Mouse (Mus musculus) gastrocnemius, postnatal 25 days (tissue): Measurements from ENCODE around the gene Ankrd28. TPM values are rescaled to one million over a fixed set of nuclear protein-coding genes. Genes with fewer than 3 reads are reported as not detected.
A peak's percentile ranks its signal among the peaks of the same experiment; 100 is the strongest.
"Not testable (repeated sequence)": the region's sequence is repeated elsewhere in the genome, so short reads cannot be mapped to it uniquely, and the experiment has no call there.

ENCODE experiments used
- DNase-seq: peaks from one replicate; pipeline ENCODE4 v3.0.0; 2022
- long read RNA-seq, 2 experiments: library from polyadenylated mRNA; stranded (forward); transcript quantifications; one replicate each; pipeline ENCODE4 v2.0.0; 2021
- total RNA-seq, 2 experiments: library from RNA; stranded (reverse); gene quantifications; 1 replicate in 1 of 2; 2 replicates in 1 of 2; pipeline ENCODE4 v1.2.3; 2021

Ankrd28 gene
- total RNA-seq = 10 to 100 TPM; 34.6 to 41.3 TPM
- long read RNA-seq, experiment 1, full-length matches to known transcripts = 1 of 4 reads
- long read RNA-seq, experiment 1, partial matches to known transcripts = 1 of 4 reads
- long read RNA-seq, experiment 1, other reads (novel, unspliced or antisense) = 2 of 4 reads
- long read RNA-seq, experiment 2, full-length matches to known transcripts = 7 of 16 reads
- long read RNA-seq, experiment 2, partial matches to known transcripts = 3 of 16 reads
- long read RNA-seq, experiment 2, other reads (novel, unspliced or antisense) = 6 of 16 reads

DNA sequence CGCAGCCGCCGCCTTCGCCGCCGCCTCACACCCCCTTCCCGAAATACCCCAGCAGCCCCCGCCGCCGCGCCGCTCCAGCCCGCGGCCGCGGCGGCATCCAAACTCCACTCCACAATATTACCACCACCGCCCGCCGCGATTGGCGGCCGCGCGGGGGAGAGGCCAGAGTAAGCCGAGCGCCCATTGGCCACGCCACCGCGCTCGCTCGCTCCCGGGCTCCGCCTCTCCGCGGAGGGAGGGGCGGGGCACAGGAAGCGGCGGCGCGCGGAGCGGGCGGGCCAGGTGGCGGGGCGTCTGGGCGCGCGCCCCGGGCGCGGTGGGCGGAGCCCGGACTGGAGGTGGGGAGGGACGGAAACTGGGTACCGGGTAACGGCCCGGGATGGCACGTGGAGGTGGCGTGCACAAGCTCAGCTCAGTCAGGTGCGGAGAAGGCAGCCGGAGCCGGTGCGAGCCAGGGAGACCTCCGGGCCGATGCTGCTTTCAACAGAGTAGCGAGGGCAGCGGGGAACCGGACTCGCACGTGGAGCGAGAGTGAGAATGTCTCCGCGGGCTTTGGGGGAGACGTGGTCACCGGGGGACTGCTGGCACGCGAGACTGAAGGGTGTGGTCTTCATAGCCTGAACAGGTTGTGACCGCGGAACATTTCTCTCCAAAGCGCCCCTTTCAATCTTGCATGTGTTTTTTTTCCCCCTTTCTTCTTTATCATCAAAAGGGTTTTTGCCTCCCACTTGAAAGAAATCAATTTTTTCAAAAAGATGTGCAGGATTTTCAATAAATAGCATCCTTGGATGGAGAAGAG, at the start of gene Ankrd28:
Ankrd28 (minus strand) TSS at position 81 of the 799 bp plus-strand sequence.
- DNase-seq = peak; percentile 95

GRCm38 (mm10) chr14:31879456-31879855, 49.0 kb upstream of the Ankrd28 start:
- no peak for DNase-seq

DNA sequence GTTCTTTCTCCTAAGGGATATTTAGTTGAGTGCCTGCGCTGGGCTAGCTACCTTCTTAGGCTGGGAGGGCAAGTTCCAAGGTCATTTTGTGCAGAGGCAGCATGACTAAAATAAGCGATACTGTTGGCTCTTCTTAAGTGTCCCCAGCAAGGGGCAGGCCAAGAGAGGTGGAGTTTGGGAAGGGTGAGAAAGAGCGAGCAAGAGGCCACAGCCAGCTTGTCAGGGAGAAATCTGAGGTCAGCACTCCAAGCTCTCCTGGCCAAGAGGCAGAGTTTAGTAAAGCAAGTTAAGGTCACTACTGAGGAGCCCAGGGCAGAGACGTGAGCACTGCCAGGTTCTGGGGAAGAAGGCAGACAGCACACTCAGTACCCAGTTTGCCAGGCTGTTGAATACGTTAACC, 41.7 kb upstream of the Ankrd28 start:
- DNase-seq = peak; percentile 81

GRCm38 (mm10) chr14:31870436-31870835, 40.0 kb upstream of the Ankrd28 start:
- DNase-seq = no peak

DNA sequence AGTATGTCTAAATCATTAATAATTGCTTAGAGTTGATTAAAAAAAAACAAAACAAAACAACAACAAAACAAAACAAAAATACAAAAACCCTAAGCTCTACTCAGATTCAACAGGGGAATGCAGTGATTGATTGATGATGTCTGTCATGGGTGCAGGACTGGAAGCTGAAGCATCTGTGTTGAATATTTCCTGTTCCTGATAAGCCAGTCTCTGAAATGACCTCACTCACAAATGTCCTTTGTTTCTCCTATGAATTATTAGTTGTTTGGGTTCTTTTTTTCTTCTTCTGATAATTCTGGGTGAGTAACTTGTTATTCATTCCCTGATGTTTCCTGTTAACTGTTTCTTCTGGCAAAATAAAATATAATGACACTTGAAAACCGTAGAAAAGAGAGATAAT, 38.1 kb upstream of the Ankrd28 start:
- DNase-seq = no peak

DNA sequence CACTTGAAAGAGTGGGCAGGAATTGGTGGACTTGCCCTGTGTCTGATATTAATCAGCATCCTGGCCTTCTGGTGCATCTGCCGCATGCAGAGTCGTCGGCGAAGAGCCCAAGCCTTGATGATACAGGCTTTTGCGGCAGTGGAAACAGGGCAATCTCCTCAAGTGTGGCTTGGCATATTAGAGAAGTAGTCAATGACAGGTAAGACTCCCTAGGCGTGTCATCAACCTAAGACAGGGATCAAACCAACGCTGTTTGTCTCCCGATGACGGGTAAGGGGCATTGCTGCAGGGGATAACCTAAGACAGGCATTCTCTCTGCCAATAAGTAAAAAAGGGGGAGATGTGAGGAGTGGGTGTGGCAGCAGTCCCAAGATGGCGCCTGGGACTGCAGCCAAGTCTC, 35.9 kb upstream of the Ankrd28 start:
- DNase-seq = not testable (repeated sequence)

DNA sequence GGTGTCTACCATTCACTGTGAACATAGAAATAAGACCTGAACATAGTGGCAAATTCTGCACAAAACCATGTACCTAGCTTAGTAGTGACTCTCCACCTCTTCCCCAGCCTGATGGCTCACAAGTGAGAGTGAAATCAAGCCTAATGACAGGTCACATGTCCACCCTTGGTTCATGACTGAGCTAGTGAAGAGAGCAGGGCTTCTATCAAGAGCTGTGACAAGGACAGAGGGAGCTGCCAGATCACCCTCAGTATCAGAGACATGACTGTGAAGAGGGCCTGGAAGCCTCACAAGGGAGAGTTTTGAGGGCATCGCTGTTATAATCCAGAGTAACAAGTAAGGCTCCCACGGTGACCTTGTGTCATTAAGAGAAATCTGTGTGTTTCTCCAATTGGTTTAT, 28.2 kb upstream of the Ankrd28 start:
- DNase-seq = no peak

DNA sequence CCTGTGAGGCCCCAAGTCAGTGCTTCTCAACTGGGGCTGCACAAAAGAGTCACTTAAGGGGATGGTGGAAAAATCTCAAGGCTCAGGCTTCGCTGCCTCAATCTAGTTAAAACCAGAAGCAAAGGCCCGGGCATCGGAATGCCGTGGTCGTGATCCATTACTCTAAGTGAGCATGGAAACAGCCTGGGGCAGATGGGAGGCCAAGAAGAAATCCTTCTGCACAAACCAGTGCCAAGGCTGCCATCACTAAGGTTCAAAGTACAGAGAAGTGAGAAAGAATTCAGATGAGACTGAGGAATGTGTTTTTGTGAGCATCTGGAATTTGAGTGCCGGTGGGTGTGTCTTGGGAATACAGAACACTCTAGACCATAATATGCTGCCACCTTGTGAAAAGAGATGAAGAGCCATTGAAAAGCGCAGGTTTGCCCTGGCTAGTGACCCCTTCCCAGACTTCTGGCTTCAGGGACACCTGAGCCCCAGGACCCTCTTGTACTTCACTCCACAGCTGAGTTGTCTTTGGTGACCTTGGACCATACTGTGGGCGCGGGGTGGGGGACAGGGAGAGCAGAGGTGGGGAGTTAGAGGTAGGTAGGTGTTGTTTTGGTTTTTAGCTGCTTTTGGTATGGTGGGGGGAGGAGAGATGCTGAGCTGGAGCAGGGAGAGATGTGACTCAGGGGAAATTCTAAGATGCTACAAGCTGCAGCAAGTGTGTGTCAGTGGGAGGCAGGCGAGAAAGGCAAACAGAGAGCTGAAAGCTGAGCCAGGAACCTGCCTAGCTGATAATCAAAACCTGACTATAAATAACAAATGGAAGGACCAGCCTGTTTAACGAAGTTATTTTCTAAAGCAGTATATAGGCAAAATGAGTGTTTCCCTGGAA, 26.9 kb upstream of the Ankrd28 start:
- DNase-seq = no peak

DNA sequence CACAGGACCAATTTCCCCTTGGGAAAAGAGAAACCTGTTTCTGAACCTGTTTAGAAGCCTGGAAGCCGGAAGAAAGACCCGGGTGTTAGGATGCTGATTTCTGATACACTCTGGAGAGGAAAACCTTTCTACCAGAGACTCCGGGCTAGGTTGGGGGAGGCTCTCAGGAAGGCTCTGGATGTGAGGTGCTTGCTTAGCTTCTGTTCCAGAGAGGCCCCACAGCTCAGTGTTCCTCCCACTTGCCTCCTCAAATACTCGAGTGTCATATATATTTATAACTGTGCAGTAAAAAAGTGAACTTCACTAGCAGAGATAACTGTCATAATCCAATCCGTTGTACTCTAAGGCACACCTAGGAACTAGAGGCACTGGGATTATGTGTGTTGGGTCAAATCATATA, 25.6 kb upstream of the Ankrd28 start:
- DNase-seq = no peak

- DNase-seq = peak; percentile 35
Measured at GRCm38 (mm10) chr14:31854667-31855066, 24.2 kb upstream of the Ankrd28 start.

- DNase-seq = no peak
Measured at GRCm38 (mm10) chr14:31843571-31843970, 13.1 kb upstream of the Ankrd28 start.

GRCm38 (mm10) chr14:31832022-31832421, 1.6 kb upstream of the Ankrd28 start:
- no peak for DNase-seq

- no peak for DNase-seq
Measured at GRCm38 (mm10) chr14:31831370-31831712, 890 bp upstream of the Ankrd28 start.

GRCm38 (mm10) chr14:31829761-31830562, 489 bp downstream of the Ankrd28 start:
- DNase-seq = peak; percentile 58

- DNase-seq = no peak
Measured at GRCm38 (mm10) chr14:31827221-31827620, 3.2 kb downstream of the Ankrd28 start.

DNA sequence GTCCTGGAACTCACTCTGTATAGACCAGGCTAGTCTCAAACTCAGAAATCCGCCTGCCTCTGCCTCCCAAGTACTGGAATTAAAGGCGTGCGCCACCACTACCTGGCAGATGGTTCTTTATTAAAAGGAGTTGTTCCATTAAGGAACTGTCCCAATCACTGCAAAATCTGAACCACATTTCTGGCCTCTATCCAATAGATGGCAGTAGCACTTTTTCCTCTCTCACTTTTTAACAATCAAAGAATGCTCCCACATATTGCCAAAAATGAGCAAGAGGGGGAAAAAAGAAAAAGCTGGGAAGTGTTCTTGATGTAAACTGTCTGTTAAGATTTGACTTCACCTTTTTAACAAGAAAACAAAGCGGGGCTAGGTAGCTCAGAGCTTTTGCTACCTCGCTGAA, 20.5 kb downstream of the Ankrd28 start:
- no peak for DNase-seq

DNA sequence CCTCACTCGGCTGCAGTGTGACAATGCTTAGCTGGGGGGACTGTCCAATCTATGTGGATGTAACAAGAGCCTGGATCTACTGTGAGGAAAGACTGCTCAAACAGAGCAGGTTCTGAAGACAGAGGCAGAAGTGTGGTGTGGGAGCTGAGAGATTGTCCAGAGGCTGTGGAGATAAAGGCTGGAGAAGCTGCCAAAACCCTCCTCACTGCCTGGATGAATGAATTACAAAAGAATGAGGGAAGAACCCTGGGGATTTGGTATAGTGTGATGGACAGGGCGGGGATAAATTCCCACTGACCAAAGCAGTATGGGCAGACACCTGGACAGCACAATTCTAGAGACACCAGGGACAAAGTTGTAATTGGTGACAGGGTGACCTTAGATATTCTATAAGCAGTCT, 26.7 kb downstream of the Ankrd28 start:
- DNase-seq = no peak

DNA sequence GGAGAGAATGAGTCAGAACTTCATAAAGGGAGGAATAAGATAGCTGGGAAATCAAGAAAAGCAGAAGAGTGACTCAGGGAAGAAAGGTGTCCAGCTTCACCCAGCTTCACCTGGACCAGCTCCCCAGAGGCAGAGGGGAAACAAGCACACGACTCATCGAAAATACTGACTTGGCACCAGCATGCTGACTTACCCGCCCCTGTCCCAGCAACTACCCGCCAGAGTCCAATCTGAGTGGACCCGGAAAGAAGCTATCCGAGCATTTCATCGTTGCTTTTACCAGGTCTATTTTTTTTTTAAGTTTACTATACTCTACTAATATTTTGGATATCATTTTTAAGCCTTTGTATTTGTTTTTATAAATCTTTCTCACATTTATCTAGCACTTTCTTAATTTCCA, 29.5 kb downstream of the Ankrd28 start:
- no peak for DNase-seq

GRCm38 (mm10) chr14:31800446-31800845, 30.0 kb downstream of the Ankrd28 start:
- no peak for DNase-seq

- DNase-seq = no peak
Measured at GRCm38 (mm10) chr14:31798937-31799336, 31.5 kb downstream of the Ankrd28 start.

DNA sequence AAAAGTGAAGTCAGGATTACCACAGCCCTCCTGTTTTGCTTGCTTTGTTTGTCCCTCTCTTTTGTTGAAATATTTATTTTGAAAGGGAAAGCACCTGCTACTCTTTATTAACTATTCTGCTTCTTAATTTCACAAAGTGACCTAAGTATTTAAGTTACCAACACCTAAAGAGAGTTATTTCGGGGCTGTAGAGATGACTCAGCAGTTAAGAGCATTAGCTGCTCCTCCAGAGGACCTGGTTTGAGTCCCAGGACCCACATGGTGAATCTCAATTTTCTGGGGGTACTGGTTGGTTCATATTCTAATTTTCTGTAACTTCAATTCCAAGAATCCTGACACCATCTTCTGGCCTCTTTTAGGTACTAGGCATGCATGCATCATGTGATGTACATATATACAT, 34.9 kb downstream of the Ankrd28 start:
- no peak for DNase-seq

- DNase-seq = no peak
Measured at GRCm38 (mm10) chr14:31794776-31795126, 35.7 kb downstream of the Ankrd28 start.
